Mouse (Mus musculus): ENCODE data around the gene Kazn. TPM values are rescaled to one million over a fixed set of nuclear protein-coding genes. Genes with fewer than 3 reads are reported as not detected.

Gene Kazn
- polyA plus RNA-seq, 1 experiment: 2.7 TPM

DNA sequence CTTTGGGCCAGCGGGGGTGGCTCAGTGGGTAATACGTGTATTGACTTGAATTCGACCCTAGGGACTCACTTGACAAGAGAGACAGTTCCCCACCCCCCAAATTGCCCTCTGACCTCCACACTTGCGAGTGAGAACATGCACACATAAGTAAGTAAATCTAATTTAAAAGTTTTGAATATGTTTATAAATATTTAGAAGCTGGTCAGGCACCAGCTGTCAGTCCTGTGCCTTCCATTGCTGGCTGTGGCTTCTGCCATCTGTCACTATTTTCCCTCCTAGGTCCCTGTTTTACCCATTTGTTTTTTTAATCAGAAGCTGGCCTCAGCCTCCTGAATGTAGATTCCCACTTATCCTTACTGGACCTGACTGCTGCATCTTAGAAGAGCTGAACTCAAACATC is 150.8 kb downstream of the Kazn start:
- Histone ChIP-seq H3K9me3 (peaks cover 20% of the 10 kb centered on the region), H3K36me3 (replicated peaks; ENCODE audit: low read length) (no peaks in the 10 kb centered on the region), H3K4me1 (peaks cover 17% of the 10 kb centered on the region), H3K4me3 (replicated peaks) (no peak overlapping the region), H3K27me3 (replicated peaks) (peaks cover 80% of the 10 kb centered on the region)
- TF ChIP-seq FLI1 (IDR thresholded peaks at IDR 0.05; ENCODE audit: low read length) (no peak), GATA1 (IDR thresholded peaks at IDR 0.05; ENCODE audit: borderline replicate concordance, low read length) (no peak)

DNA sequence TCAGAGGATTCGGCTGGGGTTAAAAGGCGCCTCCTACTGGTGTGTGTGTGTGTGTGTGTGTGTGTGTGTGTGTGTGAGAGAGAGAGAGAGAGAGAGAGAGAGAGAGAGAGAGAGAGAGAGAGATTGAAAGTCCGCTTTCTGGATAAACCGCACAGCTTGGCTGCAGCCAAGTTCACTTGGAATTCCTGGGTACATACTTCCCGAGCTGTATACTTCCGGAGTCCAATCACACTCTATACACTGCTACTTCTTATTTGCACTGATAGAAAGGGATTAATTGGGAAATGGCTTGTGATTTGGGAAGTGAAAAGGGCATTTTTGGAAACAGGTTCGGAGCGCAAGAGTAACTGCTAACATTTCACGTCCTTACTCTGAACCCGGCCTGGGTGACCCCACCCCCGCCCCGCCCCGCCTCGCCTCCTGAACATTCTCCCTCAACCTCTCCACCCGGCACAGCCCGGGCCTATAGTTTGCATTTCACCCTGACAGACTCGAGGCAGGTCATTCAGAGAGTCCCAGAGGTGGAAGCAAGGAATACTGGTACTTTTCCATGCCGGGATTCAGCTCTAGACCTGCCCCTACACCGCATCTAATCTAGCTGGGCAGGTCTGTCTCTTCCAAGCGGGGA is 154.2 kb downstream of the Kazn start:
- Histone ChIP-seq H3K36me3 (replicated peaks; ENCODE audit: low read length) (no peaks in the 10 kb centered on the region), H3K4me1 (peaks cover 18% of the 10 kb centered on the region), H3K9me3 (peaks cover 15% of the 10 kb centered on the region), H3K27me3 (replicated peaks) (peaks cover 87% of the 10 kb centered on the region), H3K4me3 (replicated peaks) (peak overlapping the region; percentile 89)
- TF ChIP-seq GATA1 (IDR thresholded peaks at IDR 0.05; ENCODE audit: borderline replicate concordance, low read length) (no peak), FLI1 (IDR thresholded peaks at IDR 0.05; ENCODE audit: low read length) (no peak)

DNA sequence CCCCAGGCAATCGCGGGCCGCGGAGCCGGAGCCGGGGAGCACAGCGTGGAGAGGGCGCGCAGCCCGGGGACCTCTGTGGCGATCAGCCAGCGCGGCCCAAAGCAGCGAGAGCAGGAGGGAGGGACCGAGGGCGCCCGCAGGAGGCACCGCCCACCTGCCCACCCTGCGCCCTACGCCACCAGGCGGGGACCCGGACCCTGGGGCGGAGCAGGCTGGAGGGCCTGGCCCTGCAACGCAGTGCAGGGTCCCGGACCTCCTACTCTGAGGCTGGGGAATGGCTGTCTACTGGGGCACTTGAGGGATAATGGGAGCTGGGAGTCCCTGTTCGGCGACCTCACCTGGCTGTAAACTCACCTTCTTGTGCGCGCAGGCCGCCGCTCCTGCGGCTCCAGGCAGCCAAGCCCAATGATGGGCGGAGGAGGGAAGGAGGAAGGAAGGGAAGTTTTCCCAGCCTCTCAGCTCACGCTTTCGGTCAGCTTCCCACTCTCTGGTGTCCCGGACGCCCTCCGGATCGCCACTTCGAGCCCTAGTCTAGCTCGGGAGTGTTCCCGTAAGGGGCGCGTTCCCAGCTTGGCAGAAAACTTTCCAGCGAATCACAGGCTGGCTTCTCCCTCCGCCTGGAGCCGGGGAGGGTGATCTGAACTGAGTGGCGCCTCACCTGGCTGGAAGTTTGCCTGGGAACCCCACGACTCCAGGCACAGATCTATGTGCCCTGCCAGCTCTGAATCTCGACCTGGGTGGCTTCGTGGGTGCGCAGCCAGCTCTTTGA is 154.9 kb downstream of the Kazn start, which contains the start of gene Tmem51:
Gene Tmem51 (minus strand): TSS at position 174 of the 769 bp plus-strand sequence.
- H3K27me3 ChIP-seq (replicated peaks): peaks cover 88% of the 10 kb centered on the region
- H3K4me3 ChIP-seq (replicated peaks): peak within 1 kb of the TSS; percentile 89

DNA sequence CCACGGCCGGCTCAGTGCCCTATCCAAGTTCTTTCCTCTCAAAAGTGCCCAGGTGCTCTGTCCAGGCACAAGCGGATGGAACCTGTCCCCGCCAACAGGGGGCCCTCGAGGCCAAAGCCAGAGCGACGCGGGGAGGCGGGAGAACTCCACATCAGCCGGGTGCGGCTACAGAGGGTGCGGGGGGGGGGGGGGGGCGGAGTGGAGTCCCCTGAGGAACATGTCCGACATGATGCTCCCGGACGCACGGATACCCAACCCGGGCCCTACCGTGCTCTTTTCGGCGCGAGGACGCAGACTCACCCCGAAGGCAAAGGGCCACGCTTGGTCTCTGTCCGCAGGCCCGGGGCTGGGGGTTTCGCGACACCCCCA is 155.5 kb downstream of the Kazn start:
- peaks cover 15% of the 10 kb centered on the region for H3K9me3 ChIP-seq

More for the DNA sequence above, 154.9 kb downstream of the Kazn start, which contains the start of gene Tmem51:
- peaks cover 23% of the 10 kb centered on the region for H3K4me1 ChIP-seq
- H3K36me3 ChIP-seq (replicated peaks; ENCODE audit: low read length): no peaks in the 10 kb centered on the region
- TF ChIP-seq FLI1 (IDR thresholded peaks at IDR 0.05; ENCODE audit: low read length) (no peak), GATA1 (IDR thresholded peaks at IDR 0.05; ENCODE audit: borderline replicate concordance, low read length) (no peak)
- peaks cover 15% of the 10 kb centered on the region for H3K9me3 ChIP-seq

DNA sequence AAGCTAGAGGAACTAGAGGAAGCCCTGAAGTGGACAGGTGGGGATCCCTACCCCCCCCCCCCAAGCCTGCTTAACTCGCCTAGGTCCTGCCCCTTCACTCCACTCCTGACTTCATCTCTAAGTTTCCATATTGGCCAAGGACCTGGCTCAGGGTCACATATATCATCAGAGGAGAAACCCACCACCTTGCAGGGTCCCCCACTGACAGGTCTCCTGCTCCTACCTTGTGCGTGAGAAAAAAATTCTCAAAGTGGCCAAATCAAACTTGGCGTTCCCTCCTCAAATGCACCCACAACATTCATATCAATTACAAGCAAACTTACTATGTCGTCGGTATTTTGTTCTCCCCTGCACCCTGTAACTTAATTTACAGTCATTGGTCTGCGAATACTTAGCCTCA is 156.0 kb downstream of the Kazn start:
- Histone ChIP-seq H3K4me3 (replicated peaks) (peak overlapping the region; percentile 89), H3K4me1 (peaks cover 20% of the 10 kb centered on the region), H3K27me3 (replicated peaks) (peaks cover 81% of the 10 kb centered on the region), H3K9me3 (peaks cover 15% of the 10 kb centered on the region), H3K36me3 (replicated peaks; ENCODE audit: low read length) (no peaks in the 10 kb centered on the region)
- no peak for TF ChIP-seq GATA1 (IDR thresholded peaks at IDR 0.05; ENCODE audit: borderline replicate concordance, low read length)
- TF ChIP-seq FLI1 (IDR thresholded peaks at IDR 0.05; ENCODE audit: low read length): no peak

More for the DNA sequence above, 155.5 kb downstream of the Kazn start:
- Histone ChIP-seq H3K36me3 (replicated peaks; ENCODE audit: low read length) (no peaks in the 10 kb centered on the region), H3K27me3 (replicated peaks) (peaks cover 87% of the 10 kb centered on the region), H3K4me3 (replicated peaks) (peak overlapping the region; percentile 89), H3K4me1 (peaks cover 22% of the 10 kb centered on the region)
- TF ChIP-seq FLI1 (IDR thresholded peaks at IDR 0.05; ENCODE audit: low read length): no peak
- TF ChIP-seq GATA1 (IDR thresholded peaks at IDR 0.05; ENCODE audit: borderline replicate concordance, low read length): no peak

GRCm38 (mm10) chr4:142082703-142083102 is 156.5 kb downstream of the Kazn start:
- peak overlapping the region; percentile 62 for H3K4me3 ChIP-seq (replicated peaks)
- H3K4me1 ChIP-seq: peaks cover 20% of the 10 kb centered on the region
- no peaks in the 10 kb centered on the region for H3K36me3 ChIP-seq (replicated peaks; ENCODE audit: low read length)
- no peak for TF ChIP-seq GATA1 (IDR thresholded peaks at IDR 0.05; ENCODE audit: borderline replicate concordance, low read length)
- no peak for TF ChIP-seq FLI1 (IDR thresholded peaks at IDR 0.05; ENCODE audit: low read length)
- peaks cover 15% of the 10 kb centered on the region for H3K9me3 ChIP-seq
- H3K27me3 ChIP-seq (replicated peaks): peaks cover 79% of the 10 kb centered on the region

DNA sequence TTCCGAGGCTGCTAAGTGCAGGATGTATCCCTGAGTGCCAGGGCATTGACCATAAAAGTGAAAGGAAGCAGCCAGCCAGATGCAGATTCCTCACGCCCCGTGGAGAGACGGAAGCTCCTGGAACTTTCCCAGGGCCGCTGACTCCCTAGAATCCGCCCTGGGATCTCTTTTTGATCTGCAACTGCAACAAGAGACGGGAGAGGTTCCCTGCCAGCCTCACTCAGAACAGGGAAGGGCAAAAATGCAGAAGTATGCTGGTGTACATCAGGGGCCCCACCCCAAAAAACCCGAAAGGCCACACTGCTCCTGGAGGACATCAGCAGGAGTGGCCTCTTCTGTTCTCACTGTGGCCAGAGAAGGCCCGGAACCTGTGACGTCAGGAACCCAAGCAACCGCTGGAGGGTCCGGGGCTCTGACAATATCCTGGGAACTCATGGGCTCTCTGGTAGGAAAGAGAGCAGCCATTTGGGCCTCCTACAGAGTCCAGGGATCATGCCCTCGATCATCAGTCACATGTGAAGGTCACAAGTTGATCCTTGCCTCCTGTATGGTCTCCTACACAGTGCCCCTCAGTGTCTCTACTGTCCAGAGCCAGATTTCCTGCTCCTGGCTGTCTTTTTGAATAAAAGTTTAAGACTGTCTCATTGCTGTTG is 157.4 kb downstream of the Kazn start:
- peaks cover 15% of the 10 kb centered on the region for H3K9me3 ChIP-seq
- no peak overlapping the region for H3K4me3 ChIP-seq (replicated peaks)
- H3K4me1 ChIP-seq: peaks cover 24% of the 10 kb centered on the region

GRCm38 (mm10) chr4:142080901-142081630 is 158.1 kb downstream of the Kazn start:
- Histone ChIP-seq H3K4me3 (replicated peaks) (peak overlapping the region; percentile 18), H3K4me1 (peaks cover 24% of the 10 kb centered on the region), H3K27me3 (replicated peaks) (peaks cover 69% of the 10 kb centered on the region), H3K36me3 (replicated peaks; ENCODE audit: low read length) (no peaks in the 10 kb centered on the region), H3K9me3 (peaks cover 8% of the 10 kb centered on the region; the same call in 1 of the 2 replicates)
- TF ChIP-seq FLI1 (IDR thresholded peaks at IDR 0.05; ENCODE audit: low read length) (no peak), GATA1 (IDR thresholded peaks at IDR 0.05; ENCODE audit: borderline replicate concordance, low read length) (no peak)

More for the DNA sequence above, 157.4 kb downstream of the Kazn start:
- TF ChIP-seq GATA1 (IDR thresholded peaks at IDR 0.05; ENCODE audit: borderline replicate concordance, low read length): no peak
- no peak for TF ChIP-seq FLI1 (IDR thresholded peaks at IDR 0.05; ENCODE audit: low read length)
- H3K27me3 ChIP-seq (replicated peaks): peaks cover 73% of the 10 kb centered on the region
- H3K36me3 ChIP-seq (replicated peaks; ENCODE audit: low read length): no peaks in the 10 kb centered on the region

DNA sequence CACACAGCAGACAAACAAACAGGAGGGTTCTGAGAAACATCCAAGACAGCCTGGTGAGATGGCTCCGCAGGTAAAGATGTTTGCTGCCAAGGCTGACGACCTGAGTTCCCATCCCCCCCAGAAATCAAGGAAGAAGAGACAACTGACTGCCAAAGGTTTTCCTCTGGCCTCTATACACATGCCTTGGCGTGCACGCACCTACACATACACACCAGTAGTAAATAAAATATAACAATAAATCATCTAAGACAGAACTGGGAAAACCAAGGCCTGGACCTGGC is 158.8 kb downstream of the Kazn start:
- peaks cover 24% of the 10 kb centered on the region for H3K4me1 ChIP-seq

More for the DNA sequence above, 158.8 kb downstream of the Kazn start:
- no peak for TF ChIP-seq GATA1 (IDR thresholded peaks at IDR 0.05; ENCODE audit: borderline replicate concordance, low read length)
- TF ChIP-seq FLI1 (IDR thresholded peaks at IDR 0.05; ENCODE audit: low read length): no peak
- Histone ChIP-seq H3K9me3 (0 out of 2 replicates have a peak, but pooled peaks cover 1% of the 10 kb centered on the region), H3K36me3 (replicated peaks; ENCODE audit: low read length) (no peaks in the 10 kb centered on the region), H3K27me3 (replicated peaks) (peaks cover 68% of the 10 kb centered on the region), H3K4me3 (replicated peaks) (no peak overlapping the region)

Measured in megakaryocyte, embryonic 14.5 days (primary cell).